Mouse (Mus musculus): ENCODE measurements around the gene Tsr2. TPM values are rescaled to one million over a fixed set of nuclear protein-coding genes. Genes with fewer than 3 reads are reported as not detected.

Gene Tsr2
- polyA plus RNA-seq, 1 experiment from 2014 or later: 50.5 TPM

Other genes starting within 250 kb of the Tsr2 start
- gene Gnl3l, start 79.2 kb downstream of the Tsr2 start, polyA plus RNA-seq (2014; fragmentation: Nextera tagmentation; extraction: Ambion mirVana): 46.8 and 48.0 TPM in 2 replicates
- 11.7 and 12.5 TPM in 2 replicates for gene Fgd1, start 50.4 kb downstream of the Tsr2 start, polyA plus RNA-seq (2014; fragmentation: Nextera tagmentation; extraction: Ambion mirVana)
- gene Wnk3, start 101.5 kb upstream of the Tsr2 start, polyA plus RNA-seq (2014; fragmentation: Nextera tagmentation; extraction: Ambion mirVana): 14.0 and 14.3 TPM in 2 replicates
- 4.4 and 4.6 TPM in 2 replicates for gene Fam120c, start 247.6 kb upstream of the Tsr2 start, polyA plus RNA-seq (2014; fragmentation: Nextera tagmentation; extraction: Ambion mirVana)

Measured in forebrain, embryonic 11.5 days (tissue).